Mouse (Mus musculus): ENCODE results near the gene Aire.

Gene Aire

DNA sequence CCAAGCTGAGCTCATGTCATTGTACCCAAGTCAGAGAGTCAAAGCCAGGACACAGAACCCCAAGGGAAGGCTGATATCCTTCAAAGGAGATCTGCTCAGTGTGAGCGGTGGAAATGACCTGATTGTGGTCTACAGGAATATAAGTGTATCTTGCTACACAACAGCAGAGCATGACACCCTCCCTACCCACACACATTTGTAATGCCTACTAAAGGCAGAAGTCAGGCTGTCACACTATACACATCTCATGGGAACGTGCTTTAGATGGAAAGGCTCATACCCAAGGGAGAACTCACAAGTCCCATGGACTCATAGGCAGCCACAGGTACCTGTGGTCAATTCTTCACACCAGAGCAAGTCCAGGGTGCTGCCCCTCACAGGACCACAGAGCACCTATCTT lies 41.1 kb downstream of the Aire start:
- TF ChIP-seq GATA4 (IDR thresholded peaks at IDR 0.05; ENCODE audit: insufficient replicate concordance, low read length), result no peak

- TF ChIP-seq GATA4 (IDR thresholded peaks at IDR 0.05; ENCODE audit: insufficient replicate concordance, low read length), result no peak
Measured at GRCm38 (mm10) chr10:78001796-78002195, 41.6 kb downstream of the Aire start.

DNA sequence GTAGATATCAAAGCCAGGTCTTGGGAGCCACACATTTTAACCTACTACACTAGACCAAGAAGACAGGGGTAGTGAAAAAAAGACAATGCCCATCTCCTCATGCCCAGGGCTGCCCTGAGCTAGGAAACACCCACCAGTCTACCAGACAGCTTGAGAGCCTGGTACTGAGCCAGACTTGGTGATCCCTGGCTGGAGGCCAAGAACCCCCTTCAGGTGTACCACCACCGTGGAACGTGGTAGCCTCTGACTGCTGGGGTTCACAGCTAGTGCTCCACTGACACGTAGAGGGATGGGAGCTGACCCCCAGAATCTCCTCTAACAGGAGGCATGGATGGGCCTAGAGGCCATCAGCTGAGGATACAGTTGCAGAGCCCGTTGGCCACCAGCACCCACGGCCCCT lies 43.2 kb downstream of the Aire start:
- TF ChIP-seq GATA4 (IDR thresholded peaks at IDR 0.05; ENCODE audit: insufficient replicate concordance, low read length), result no peak

- no peak for TF ChIP-seq GATA4 (IDR thresholded peaks at IDR 0.05; ENCODE audit: insufficient replicate concordance, low read length)
Measured at GRCm38 (mm10) chr10:77995639-77996038, 47.8 kb downstream of the Aire start.

DNA sequence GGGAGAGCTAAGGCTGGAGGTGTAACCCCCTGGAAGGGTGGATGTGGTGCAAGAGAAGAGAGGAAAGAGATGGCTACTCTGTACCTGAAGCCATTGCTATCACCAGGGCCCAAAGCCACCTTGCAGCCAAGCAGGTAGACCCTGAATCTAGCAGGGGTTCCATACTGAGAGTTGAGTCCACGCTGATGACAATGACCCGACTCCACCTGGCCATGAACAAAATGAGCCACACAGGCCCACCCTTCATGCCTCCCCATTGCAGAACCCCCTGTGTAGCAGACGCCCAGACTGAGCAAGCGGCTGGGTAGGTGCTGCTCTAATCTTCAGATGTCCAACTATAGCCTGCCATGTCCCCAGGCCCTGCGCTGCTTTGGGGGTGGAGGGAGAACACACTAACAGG lies 57.6 kb downstream of the Aire start:
- TF ChIP-seq GATA4 (IDR thresholded peaks at IDR 0.05; ENCODE audit: insufficient replicate concordance, low read length), result no peak

- no peak for TF ChIP-seq GATA4 (IDR thresholded peaks at IDR 0.05; ENCODE audit: insufficient replicate concordance, low read length)
Measured at GRCm38 (mm10) chr10:77984660-77985059, 58.8 kb downstream of the Aire start.
